Mouse (Mus musculus) urinary bladder, postnatal 0 days (tissue): ENCODE measurements around the gene Syne2. TPM values are rescaled to one million over a fixed set of nuclear protein-coding genes. Genes with fewer than 3 reads are reported as not detected.

ENCODE experiments used
- microRNA-seq: library from miRNA; unstranded; fragments of <30 nt; microRNA quantifications from one replicate; pipeline ENCODE4, GENCODE M21; 2016
- polyA plus RNA-seq: library from polyadenylated mRNA; unstranded; fragments of >200 nt; fragmentation: Nextera tagmentation; extraction: Ambion mirVana; gene quantifications from 2 replicates; pipeline ENCODE4 v1.2.1, GENCODE M21; 2015

Gene Syne2
- 27.7 and 29.3 TPM in 2 replicates for polyA plus RNA-seq

GRCm38 (mm10) chr12:75817959-75818452 lies at the start of gene Syne2:
Gene Syne2, plus strand, starts transcription at chr12:75818134.

Small RNA genes within 50 kb of the gene (microRNA-seq; reads per million reads assigned to microRNA genes)
- gene Mir5101, result 5.3 reads per million, percentile 11 among the genes with 10 or more reads in this experiment

Other genes with a start within 250 kb of the Syne2 start
- gene Ppp2r5e, start 221.9 kb upstream of the Syne2 start, polyA plus RNA-seq, result 7.6 and 9.6 TPM in 2 replicates
- 6.0 and 6.8 TPM in 2 replicates for gene Wdr89, start 148.6 kb upstream of the Syne2 start, polyA plus RNA-seq
- 17.1 and 19.5 TPM in 2 replicates for gene Sgpp1, start 82.4 kb upstream of the Syne2 start, polyA plus RNA-seq